Mouse (Mus musculus) kidney, adult 2 months (tissue): ENCODE results near the gene Hsdl1. TPM values are rescaled to one million over a fixed set of nuclear protein-coding genes. Genes with fewer than 3 reads are reported as not detected.

ENCODE experiments used
- DNase-seq: peaks from one replicate; pipeline ENCODE4 v3.0.0; 2021
- H3K27ac ChIP-seq: fragments of 200-500 bp; 2 replicates; pipeline ENCODE4 v1.5.1; 2012; ENCODE audit warnings: low read depth, low read length, control low read depth, inconsistent platforms; ENCODE audit not compliant: insufficient read depth
- H3K27me3 ChIP-seq: fragments of 200-500 bp; replicated peaks from 2 replicates; pipeline ENCODE4 v1.6.1; 2012; ENCODE audit warnings: mild to moderate bottlenecking, moderate library complexity, low read length, inconsistent platforms; ENCODE audit not compliant: control insufficient read depth, insufficient read depth
- H3K36me3 ChIP-seq: fragments of 200-500 bp; 2 replicates; pipeline ENCODE4 v1.6.1; 2012; ENCODE audit warnings: mild to moderate bottlenecking, moderate library complexity, low read length, inconsistent platforms; ENCODE audit not compliant: control insufficient read depth, insufficient read depth
- H3K4me1 ChIP-seq: fragments of 200-500 bp; 2 replicates; pipeline ENCODE4 v1.6.1; 2011; ENCODE audit warnings: low read length; ENCODE audit not compliant: control insufficient read depth, insufficient read depth
- H3K4me3 ChIP-seq: fragments of 200-500 bp; 2 replicates; pipeline ENCODE4 v1.5.1; 2011; ENCODE audit warnings: mild to moderate bottlenecking, low read depth, low read length, control low read depth; ENCODE audit not compliant: insufficient read depth
- CTCF ChIP-seq: fragments of 200-500 bp; conservative IDR thresholded peaks from 2 replicates; pipeline ENCODE4 v1.5.1; 2011; ENCODE audit warnings: low read depth, mild to moderate bottlenecking, control low read depth, low read length, moderate library complexity, mixed read lengths; ENCODE audit not compliant: insufficient read depth, insufficient read length
- POLR2A ChIP-seq: fragments of 200-500 bp; IDR thresholded peaks from one replicate; pipeline ENCODE4 v1.6.1; 2011; ENCODE audit warnings: low read depth, low read length, control low read depth
- WGBS: fragments of 180-500 bp; shearing (Covaris S2); methylation state at CpG from one replicate; pipeline ENCODE4 v1.1.7; 2018; 5-methylcytosine and 5-hydroxymethylcytosine counted together
- polyA plus RNA-seq: library from polyadenylated mRNA; depleted of rRNA; stranded (reverse); fragments of >200 nt; gene quantifications from 2 replicates; pipeline ENCODE4 v1.2.3, GENCODE M21; 2012

The Hsdl1 gene
- polyA plus RNA-seq, 1 experiment: 23.1 TPM

DNA sequence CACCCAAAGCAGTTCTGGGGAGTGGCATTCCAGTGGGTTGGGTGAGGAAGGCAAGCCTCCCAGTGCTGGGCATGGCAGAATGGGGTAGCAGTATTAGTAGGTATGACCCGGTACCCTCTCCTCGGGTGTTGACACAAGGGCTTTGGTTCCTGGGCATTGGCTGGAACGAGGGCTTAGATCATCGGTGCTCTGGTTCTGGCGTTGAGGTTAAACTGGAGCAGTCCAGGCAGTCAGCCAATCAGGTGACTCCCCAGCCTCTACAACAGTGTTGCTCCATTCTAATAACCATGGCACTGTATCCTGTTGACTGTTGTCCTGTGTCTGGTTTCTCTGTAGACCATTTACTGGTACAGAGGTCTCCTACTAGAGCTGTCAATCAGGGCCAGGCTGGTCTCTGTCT lies 42.6 kb upstream of the Hsdl1 start:
- Histone ChIP-seq H3K27me3 (no peaks in the 10 kb centered on the region), H3K36me3 (no peaks in the 10 kb centered on the region), H3K4me3 (no peak overlapping the region), H3K27ac (no peak overlapping the region), H3K4me1 (0 out of 2 replicates have a peak, but pooled peaks cover 2% of the 10 kb centered on the region)
- peak; percentile 17 for DNase-seq
- 77% methylated on average over 5 of the region's 5 CpGs for WGBS
- no peak for TF ChIP-seq CTCF
- no peak for TF ChIP-seq POLR2A

DNA sequence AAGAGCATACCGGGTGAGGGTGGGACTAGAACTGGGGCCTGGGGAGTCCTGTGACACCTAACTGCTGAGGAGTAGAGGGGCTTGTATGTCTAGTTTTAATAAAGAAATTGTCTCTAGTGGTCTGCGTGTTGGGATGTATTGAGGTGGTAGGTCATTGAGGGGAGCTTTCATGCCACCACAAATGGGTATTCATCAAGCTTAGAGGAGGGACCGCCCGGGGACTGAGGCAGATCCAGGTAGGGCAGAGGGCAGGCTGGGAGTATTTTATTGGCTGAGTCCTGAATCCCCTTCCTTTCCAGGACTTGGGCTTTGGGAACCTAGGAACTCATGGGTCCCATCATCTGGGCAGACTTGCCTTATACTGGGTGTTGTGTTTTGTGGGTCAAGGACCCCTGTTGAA lies 41.8 kb upstream of the Hsdl1 start:
- no peaks in the 10 kb centered on the region for H3K27me3 ChIP-seq
- H3K36me3 ChIP-seq: no peaks in the 10 kb centered on the region
- no peak for TF ChIP-seq CTCF
- TF ChIP-seq POLR2A: no peak
- 92% methylated on average over 4 of the region's 4 CpGs for WGBS
- no peak for DNase-seq
- H3K4me3 ChIP-seq: no peak overlapping the region
- 0 out of 2 replicates have a peak, but pooled peaks cover 2% of the 10 kb centered on the region for H3K4me1 ChIP-seq
- H3K27ac ChIP-seq: no peak overlapping the region

DNA sequence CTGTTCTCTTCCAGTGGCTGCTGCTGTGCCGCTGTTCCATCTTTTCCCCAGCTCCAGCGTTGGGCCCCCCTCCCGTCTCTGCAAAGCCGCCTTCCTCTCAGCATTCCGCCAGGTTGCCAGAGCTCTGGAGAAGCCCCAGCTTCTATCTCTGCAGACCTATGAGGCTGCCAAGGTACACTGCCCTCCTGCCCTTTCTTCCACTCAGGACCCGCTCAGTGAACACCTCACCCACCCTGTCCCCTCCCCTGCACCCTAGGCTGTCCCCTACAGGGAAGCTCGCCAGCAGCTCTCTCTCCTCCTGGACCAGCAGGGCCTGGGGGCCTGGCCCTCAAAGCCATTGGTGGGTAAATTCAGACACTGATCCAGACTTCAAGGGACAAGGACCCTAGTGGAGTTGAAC lies 41.4 kb upstream of the Hsdl1 start:
- no peaks in the 10 kb centered on the region for H3K27me3 ChIP-seq
- H3K36me3 ChIP-seq: no peaks in the 10 kb centered on the region
- no peak overlapping the region for H3K4me3 ChIP-seq
- no peak overlapping the region for H3K27ac ChIP-seq
- 0 out of 2 replicates have a peak, but pooled peaks cover 2% of the 10 kb centered on the region for H3K4me1 ChIP-seq
- 73% methylated on average over 7 of the region's 7 CpGs for WGBS
- DNase-seq: no peak
- TF ChIP-seq POLR2A (no peak), CTCF (no peak)

- no peak for TF ChIP-seq POLR2A
- TF ChIP-seq CTCF: no peak
- no peak for DNase-seq
- Histone ChIP-seq H3K27ac (no peak overlapping the region), H3K4me1 (0 out of 2 replicates have a peak, but pooled peaks cover 2% of the 10 kb centered on the region), H3K36me3 (no peaks in the 10 kb centered on the region), H3K27me3 (no peaks in the 10 kb centered on the region), H3K4me3 (no peak overlapping the region)
- 84% methylated on average over 14 of the region's 14 CpGs for WGBS
Observed at GRCm38 (mm10) chr8:119615096-119615495, 40.1 kb upstream of the Hsdl1 start.

DNA sequence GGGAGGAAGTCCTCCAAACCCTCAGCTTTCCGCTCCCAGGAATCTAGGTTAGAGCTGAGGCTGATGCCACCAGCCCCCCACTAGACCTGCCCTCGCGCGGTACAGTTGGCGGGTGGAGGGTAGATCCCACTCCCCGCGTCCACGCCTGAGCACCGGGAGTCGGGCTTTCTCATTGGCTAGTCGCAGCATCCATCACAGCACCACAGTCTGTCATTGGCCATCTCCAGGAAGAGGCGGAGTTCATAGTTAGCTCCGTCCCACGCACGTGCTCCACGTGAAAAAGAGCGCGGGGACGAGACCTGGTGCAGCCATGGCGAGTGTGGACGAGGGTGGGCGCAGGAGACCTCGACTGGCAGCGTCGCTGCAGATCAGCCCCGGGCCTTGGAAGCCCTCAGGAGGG lies 37.5 kb upstream of the Hsdl1 start, which contains the start of gene Adad2:
Adad2 (plus strand) TSS at position 277 of the 400 bp plus-strand sequence.
- no peak within 1 kb of the TSS for H3K4me3 ChIP-seq
- no peak for TF ChIP-seq POLR2A
- TF ChIP-seq CTCF: no peak
- no peak for DNase-seq
- 86% methylated on average over 26 of the region's 26 CpGs for WGBS
- 0 out of 2 replicates have a peak, but pooled peaks cover 2% of the 10 kb centered on the region for H3K4me1 ChIP-seq
- H3K36me3 ChIP-seq: no peaks in the 10 kb centered on the region
- no peak within 1 kb of the TSS for H3K27ac ChIP-seq
- H3K27me3 ChIP-seq: no peaks in the 10 kb centered on the region

DNA sequence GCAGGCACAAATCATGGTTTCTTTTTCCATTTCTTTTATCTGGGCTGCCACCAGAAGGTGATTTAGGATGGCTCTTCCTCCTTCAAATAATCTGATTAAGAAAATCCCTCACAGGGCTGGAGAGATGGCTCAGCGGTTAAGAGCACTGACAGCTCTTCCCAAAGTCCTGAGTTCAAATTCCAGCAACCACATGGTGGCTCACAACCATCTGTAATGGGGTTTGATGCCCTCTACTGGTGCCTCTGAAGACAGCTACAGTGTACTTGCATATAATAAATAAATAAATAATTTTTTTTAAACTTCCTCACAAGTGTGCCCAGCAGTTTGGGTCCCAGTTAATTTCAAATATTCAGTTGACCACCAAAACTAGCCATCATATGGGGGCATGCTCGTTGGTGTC lies 31.2 kb upstream of the Hsdl1 start:
- no peaks in the 10 kb centered on the region for H3K27me3 ChIP-seq
- 82% methylated on average over 2 of the region's 2 CpGs for WGBS
- H3K36me3 ChIP-seq: no peaks in the 10 kb centered on the region
- no peak overlapping the region for H3K27ac ChIP-seq
- DNase-seq: peak; percentile 31
- peaks cover 6% of the 10 kb centered on the region; the same call in 1 of the 2 replicates for H3K4me1 ChIP-seq
- H3K4me3 ChIP-seq: no peak overlapping the region
- TF ChIP-seq POLR2A: no peak
- TF ChIP-seq CTCF: 0 out of 2 replicates have a peak, but pooled peaks have one; percentile 4

DNA sequence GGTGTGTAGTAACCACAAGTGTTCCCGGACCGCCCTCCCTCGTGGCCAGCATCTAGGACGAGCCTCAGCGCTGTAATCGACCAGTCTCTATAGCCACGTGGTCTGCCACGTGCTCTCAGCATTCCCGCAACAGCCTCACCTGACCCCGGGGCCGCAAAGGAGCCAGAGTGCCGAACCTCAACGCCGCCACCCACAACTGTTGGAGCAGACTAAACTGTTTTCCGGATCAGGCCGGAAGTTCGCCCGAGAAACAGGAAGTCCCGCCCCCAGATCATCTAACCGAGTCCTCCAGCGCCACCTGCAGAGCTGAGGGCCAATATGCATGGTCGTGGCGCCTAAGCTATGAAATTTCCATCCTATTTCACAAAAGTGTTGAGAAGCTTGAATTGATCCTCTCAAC lies 30.0 kb upstream of the Hsdl1 start, which contains the start of gene Taf1c:
Taf1c (minus strand) TSS at position 227 of the 400 bp plus-strand sequence.
- Histone ChIP-seq H3K27ac (0 out of 2 replicates have a peak within 1 kb of the TSS, but pooled peaks have one; percentile 13), H3K4me1 (peaks cover 6% of the 10 kb centered on the region; the same call in 1 of the 2 replicates), H3K4me3 (peak within 1 kb of the TSS; percentile 73), H3K27me3 (no peaks in the 10 kb centered on the region), H3K36me3 (no peaks in the 10 kb centered on the region)
- TF ChIP-seq POLR2A: peak; percentile 60
- TF ChIP-seq CTCF: peak; percentile 88
- peak; percentile 97 for DNase-seq
- under 1% methylated on average over 23 of the region's 23 CpGs for WGBS

DNA sequence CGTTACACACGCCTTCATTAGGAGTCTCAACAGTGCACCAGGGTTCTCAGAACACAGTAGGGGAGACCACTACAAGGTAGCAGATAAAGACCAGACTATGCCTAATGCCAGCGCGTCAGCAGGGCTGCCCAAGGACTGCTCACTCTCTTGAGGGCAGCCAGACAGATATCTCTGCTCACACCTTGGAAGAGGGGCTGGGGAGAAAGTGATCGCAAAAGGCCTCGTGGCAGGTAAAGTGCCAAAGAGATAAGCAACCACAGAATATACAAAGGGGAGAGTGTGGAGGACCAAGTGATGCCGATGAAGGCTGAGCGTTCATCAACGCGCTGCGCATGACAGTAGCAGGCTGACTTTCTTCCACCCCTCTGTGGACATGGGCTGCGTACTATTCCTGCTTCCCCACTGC lies 29.4 kb upstream of the Hsdl1 start:
- Histone ChIP-seq H3K36me3 (no peaks in the 10 kb centered on the region), H3K27ac (0 out of 2 replicates have a peak overlapping the region, but pooled peaks have one; percentile 13), H3K27me3 (no peaks in the 10 kb centered on the region), H3K4me1 (peaks cover 6% of the 10 kb centered on the region; the same call in 1 of the 2 replicates), H3K4me3 (peak overlapping the region; percentile 73)
- no peak for DNase-seq
- WGBS: 22% methylated on average over 12 of the region's 12 CpGs
- TF ChIP-seq POLR2A (no peak), CTCF (no peak)
